Mouse (Mus musculus): ENCODE results near the gene 9130204L05Rik. TPM values are rescaled to one million over a fixed set of nuclear protein-coding genes. Genes with fewer than 3 reads are reported as not detected.

Gene 9130204L05Rik
- polyA plus RNA-seq (2014; fragmentation: Illumina TruSeq; extraction: RNeasy Lipid Tissue Mini Kit (QIAGEN cat#74804); ENCODE audit: low read depth, low replicate concordance): not detected

DNA sequence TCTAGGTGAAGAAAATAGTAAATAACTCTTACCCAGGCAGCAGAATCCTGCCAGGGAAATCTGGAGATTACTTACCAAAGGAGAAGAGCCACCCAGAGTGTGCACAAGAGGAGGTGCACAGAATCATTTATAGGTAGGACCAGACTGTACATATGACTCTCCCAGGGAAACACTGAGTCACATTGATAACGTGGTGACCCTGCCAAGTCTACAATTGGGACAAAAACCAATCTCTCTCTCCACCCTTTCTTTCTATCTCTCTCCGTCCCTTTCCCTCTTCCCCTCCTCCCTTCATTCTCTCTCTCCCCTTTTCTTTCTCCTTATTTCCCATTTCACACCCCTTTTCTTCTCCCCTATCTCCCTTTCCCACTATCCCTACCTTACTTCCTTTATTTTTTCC is at the start of gene 9130204L05Rik:
Gene 9130204L05Rik (minus strand): TSS at position 101 of the 400 bp plus-strand sequence.

